Mouse (Mus musculus): ENCODE measurements around the gene Prkcq. TPM values are rescaled to one million over a fixed set of nuclear protein-coding genes. Genes with fewer than 3 reads are reported as not detected.

Gene Prkcq
- polyA plus RNA-seq, 1 experiment: 48.4 TPM

DNA sequence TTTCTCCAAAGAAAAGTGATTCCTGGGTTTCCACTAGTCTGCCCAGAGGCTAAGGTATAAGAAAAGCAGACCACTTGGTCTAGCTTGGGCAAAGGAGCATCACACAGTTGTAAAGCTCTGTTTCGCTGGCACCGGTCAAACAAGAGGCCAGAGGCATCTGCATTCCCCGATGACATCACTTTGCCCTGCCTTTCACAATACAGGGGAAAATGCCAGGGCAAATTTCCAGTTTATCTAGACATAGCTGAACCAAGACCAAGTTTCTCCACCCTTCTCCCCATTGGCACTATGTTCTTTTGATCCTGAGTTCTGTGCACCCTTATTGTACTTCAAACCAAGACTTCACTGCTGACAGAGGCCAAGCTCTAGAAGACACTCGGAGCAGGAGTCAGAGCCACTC lies 22.8 kb upstream of the Prkcq start:
- TF ChIP-seq POLR2A (IDR thresholded peaks at IDR 0.05; ENCODE audit: control insufficient read depth, extremely low read depth, insufficient read depth, low read length, poor library complexity): no peak
- TF ChIP-seq CTCF (IDR thresholded peaks at IDR 0.05; ENCODE audit: borderline replicate concordance, control insufficient read depth, extremely low read depth, insufficient read depth, low read length, poor library complexity): no peak
- Histone ChIP-seq H3K27ac (ENCODE audit: control insufficient read depth, insufficient read depth, low read length) (no peak overlapping the region), H3K36me3 (ENCODE audit: control insufficient read depth, insufficient read depth, low read length) (no peaks in the 10 kb centered on the region), H3K4me3 (ENCODE audit: control insufficient read depth, insufficient read depth, low read length) (no peak overlapping the region), H3K27me3 (ENCODE audit: control insufficient read depth, insufficient read depth, low read length) (no peaks in the 10 kb centered on the region), H3K4me1 (replicated peaks; ENCODE audit: control insufficient read depth, insufficient read depth, low read length) (no peaks in the 10 kb centered on the region)
- no peak for DNase-seq
- 97% methylated on average over 4 of the region's 4 CpGs for WGBS

DNA sequence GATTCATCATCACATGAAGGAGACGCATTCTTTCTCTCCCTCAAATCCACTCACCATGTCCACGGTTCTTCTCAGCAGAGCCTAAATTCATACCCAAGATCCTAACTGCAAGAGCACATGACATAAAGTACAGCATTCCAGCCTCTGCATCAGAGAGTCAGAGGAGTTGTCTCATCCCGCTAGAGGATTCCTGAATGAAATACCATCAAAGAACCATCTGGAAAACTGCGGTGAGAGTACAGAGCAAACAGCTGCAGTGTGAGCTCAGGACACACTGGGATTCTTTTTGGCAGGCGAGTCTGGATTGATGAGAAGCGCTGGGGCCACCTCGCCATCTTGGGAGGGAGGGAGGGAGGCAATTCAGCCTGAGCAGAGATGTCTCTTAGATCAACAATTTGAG lies 20.9 kb upstream of the Prkcq start:
- TF ChIP-seq CTCF (IDR thresholded peaks at IDR 0.05; ENCODE audit: borderline replicate concordance, control insufficient read depth, extremely low read depth, insufficient read depth, low read length, poor library complexity) (no peak), POLR2A (IDR thresholded peaks at IDR 0.05; ENCODE audit: control insufficient read depth, extremely low read depth, insufficient read depth, low read length, poor library complexity) (no peak)
- H3K27ac ChIP-seq (ENCODE audit: control insufficient read depth, insufficient read depth, low read length): no peak overlapping the region
- H3K27me3 ChIP-seq (ENCODE audit: control insufficient read depth, insufficient read depth, low read length): no peaks in the 10 kb centered on the region
- no peaks in the 10 kb centered on the region for H3K4me1 ChIP-seq (replicated peaks; ENCODE audit: control insufficient read depth, insufficient read depth, low read length)
- no peak for DNase-seq
- H3K4me3 ChIP-seq (ENCODE audit: control insufficient read depth, insufficient read depth, low read length): no peak overlapping the region
- 97% methylated on average over 7 of the region's 7 CpGs for whole genome bisulfite sequencing
- H3K36me3 ChIP-seq (ENCODE audit: control insufficient read depth, insufficient read depth, low read length): no peaks in the 10 kb centered on the region

DNA sequence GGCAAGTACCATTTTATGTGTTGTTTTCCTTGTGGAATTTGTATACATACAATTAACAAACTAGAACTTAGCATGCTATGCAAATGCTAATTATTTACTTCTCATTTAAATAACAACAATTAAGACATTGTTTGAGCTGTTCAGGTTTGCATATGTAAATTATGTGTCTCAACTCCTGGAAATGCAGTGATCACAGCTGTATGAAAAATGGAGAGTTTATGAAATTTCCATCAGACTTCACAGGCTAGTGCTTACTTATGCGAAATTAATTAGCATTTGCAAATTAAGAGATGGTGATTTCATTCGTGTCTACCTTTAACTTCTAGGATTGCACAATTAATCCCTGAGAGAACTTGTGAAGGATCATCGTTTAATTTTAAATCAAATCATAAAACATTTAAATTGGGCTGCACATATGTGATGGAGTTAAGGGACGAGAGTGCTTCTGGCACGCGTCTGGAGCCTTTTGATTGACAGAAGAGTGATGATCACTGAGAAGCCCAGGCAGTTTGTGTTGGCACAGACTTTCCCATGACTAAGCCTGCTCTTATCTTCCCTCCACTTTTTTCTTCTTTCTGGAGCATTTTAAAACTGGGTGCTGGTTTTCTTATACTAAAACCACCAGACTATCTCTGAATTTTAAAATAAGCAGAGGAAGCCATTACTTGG lies 20.1 kb upstream of the Prkcq start:
- Histone ChIP-seq H3K4me3 (ENCODE audit: control insufficient read depth, insufficient read depth, low read length) (no peak overlapping the region), H3K4me1 (replicated peaks; ENCODE audit: control insufficient read depth, insufficient read depth, low read length) (no peaks in the 10 kb centered on the region), H3K27me3 (ENCODE audit: control insufficient read depth, insufficient read depth, low read length) (no peaks in the 10 kb centered on the region), H3K27ac (ENCODE audit: control insufficient read depth, insufficient read depth, low read length) (no peak overlapping the region), H3K36me3 (ENCODE audit: control insufficient read depth, insufficient read depth, low read length) (no peaks in the 10 kb centered on the region)
- DNase-seq: no peak
- TF ChIP-seq POLR2A (IDR thresholded peaks at IDR 0.05; ENCODE audit: control insufficient read depth, extremely low read depth, insufficient read depth, low read length, poor library complexity) (no peak), CTCF (IDR thresholded peaks at IDR 0.05; ENCODE audit: borderline replicate concordance, control insufficient read depth, extremely low read depth, insufficient read depth, low read length, poor library complexity) (no peak)
- WGBS: 95% methylated on average over 6 of the region's 6 CpGs

DNA sequence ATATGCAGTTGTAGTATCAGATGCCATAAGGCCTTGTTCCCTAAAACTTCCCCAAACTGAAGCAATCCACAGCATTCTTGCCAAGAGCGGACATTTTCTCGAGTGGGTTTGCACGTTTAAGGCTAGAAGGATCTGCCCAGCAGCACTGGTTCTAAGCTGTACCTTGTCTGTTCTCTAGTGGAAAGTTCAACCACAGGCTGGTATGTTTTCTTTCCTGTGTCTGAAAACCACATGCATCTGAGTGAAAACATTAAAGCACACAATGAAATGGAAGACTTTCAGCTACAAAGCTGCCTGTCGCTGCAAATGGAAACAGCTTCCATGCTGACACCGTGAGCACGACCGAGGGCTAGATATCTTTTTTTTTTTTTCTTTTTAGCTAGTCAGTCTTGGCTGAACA lies 12.3 kb upstream of the Prkcq start:
- TF ChIP-seq POLR2A (IDR thresholded peaks at IDR 0.05; ENCODE audit: control insufficient read depth, extremely low read depth, insufficient read depth, low read length, poor library complexity) (no peak), CTCF (IDR thresholded peaks at IDR 0.05; ENCODE audit: borderline replicate concordance, control insufficient read depth, extremely low read depth, insufficient read depth, low read length, poor library complexity) (no peak)
- no peaks in the 10 kb centered on the region for H3K36me3 ChIP-seq (ENCODE audit: control insufficient read depth, insufficient read depth, low read length)
- no peak overlapping the region for H3K4me3 ChIP-seq (ENCODE audit: control insufficient read depth, insufficient read depth, low read length)
- H3K4me1 ChIP-seq (replicated peaks; ENCODE audit: control insufficient read depth, insufficient read depth, low read length): peaks cover 16% of the 10 kb centered on the region
- H3K27ac ChIP-seq (ENCODE audit: control insufficient read depth, insufficient read depth, low read length): peak overlapping the region; percentile 58; the same call in 1 of the 2 replicates
- 12% methylated on average over 7 of the region's 7 CpGs for WGBS
- DNase-seq: peak; percentile 59
- no peaks in the 10 kb centered on the region for H3K27me3 ChIP-seq (ENCODE audit: control insufficient read depth, insufficient read depth, low read length)

DNA sequence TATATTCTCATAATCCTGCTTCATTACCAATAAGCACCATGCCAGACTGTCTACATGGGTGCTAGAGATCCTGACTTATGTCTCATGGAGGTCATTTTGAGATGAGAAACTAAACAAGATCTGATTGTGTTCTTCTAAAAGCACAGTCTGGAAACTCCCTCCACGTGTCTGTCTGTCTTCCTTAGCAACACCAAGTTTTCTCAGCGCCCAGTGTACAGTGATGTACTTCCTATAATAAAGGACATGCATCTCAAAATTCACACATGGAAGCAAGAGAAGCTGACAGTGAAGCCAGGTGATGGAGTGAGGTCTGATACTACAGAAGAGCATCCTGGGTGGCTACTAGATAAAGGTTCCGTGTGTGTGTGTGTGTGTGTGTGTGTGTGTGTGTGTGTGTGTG lies 11.2 kb upstream of the Prkcq start:
- TF ChIP-seq POLR2A (IDR thresholded peaks at IDR 0.05; ENCODE audit: control insufficient read depth, extremely low read depth, insufficient read depth, low read length, poor library complexity) (no peak), CTCF (IDR thresholded peaks at IDR 0.05; ENCODE audit: borderline replicate concordance, control insufficient read depth, extremely low read depth, insufficient read depth, low read length, poor library complexity) (no peak)
- Histone ChIP-seq H3K4me3 (ENCODE audit: control insufficient read depth, insufficient read depth, low read length) (no peak overlapping the region), H3K27ac (ENCODE audit: control insufficient read depth, insufficient read depth, low read length) (no peak overlapping the region), H3K36me3 (ENCODE audit: control insufficient read depth, insufficient read depth, low read length) (no peaks in the 10 kb centered on the region), H3K27me3 (ENCODE audit: control insufficient read depth, insufficient read depth, low read length) (no peaks in the 10 kb centered on the region), H3K4me1 (replicated peaks; ENCODE audit: control insufficient read depth, insufficient read depth, low read length) (peaks cover 16% of the 10 kb centered on the region)
- 75% methylated on average over 3 of the region's 3 CpGs for WGBS
- no peak for DNase-seq

DNA sequence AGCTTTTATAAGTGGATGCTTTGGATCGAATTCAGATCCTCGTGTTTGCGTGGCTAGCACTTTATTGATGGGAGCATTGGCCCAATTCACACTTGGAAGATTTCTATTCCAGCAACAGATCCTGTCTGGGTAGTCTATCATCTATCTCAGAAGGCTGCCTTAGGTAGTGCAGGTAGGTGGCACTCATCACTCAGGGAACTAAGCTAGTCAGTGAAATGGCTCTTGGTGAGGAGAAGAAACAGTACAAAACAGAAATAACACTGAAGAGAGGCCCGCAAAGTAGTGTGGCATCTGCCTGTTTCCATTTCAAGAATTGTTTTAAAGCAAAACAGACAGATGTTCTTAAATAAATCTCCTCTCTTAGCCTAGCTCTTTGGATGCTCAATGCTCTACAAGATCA lies 10.6 kb upstream of the Prkcq start:
- peak; percentile 53 for DNase-seq
- Histone ChIP-seq H3K27ac (ENCODE audit: control insufficient read depth, insufficient read depth, low read length) (no peak overlapping the region), H3K4me1 (replicated peaks; ENCODE audit: control insufficient read depth, insufficient read depth, low read length) (peaks cover 16% of the 10 kb centered on the region), H3K36me3 (ENCODE audit: control insufficient read depth, insufficient read depth, low read length) (no peaks in the 10 kb centered on the region), H3K27me3 (ENCODE audit: control insufficient read depth, insufficient read depth, low read length) (no peaks in the 10 kb centered on the region), H3K4me3 (ENCODE audit: control insufficient read depth, insufficient read depth, low read length) (no peak overlapping the region)
- TF ChIP-seq POLR2A (IDR thresholded peaks at IDR 0.05; ENCODE audit: control insufficient read depth, extremely low read depth, insufficient read depth, low read length, poor library complexity): no peak
- WGBS: 91% methylated on average over 4 of the region's 4 CpGs

DNA sequence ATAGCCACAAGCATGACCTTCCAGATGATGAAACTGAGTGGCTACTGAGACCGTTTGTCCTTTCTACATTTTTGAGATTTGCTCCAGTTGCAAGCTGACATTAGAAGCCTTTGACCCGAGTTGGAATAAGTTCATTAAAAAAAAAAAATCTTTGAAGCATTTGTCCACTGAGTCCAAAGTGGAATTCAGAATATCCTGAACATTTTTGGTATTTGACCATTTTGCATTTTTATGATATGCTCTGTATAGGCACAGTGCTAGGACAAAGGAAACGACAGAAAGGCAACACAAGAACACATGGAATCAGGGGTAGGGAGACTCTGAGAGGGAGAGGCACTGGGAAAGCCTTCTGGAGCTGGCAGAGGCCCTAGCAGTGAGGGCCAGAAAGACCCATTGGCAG lies 9.2 kb upstream of the Prkcq start:
- DNase-seq: no peak
- TF ChIP-seq CTCF (IDR thresholded peaks at IDR 0.05; ENCODE audit: borderline replicate concordance, control insufficient read depth, extremely low read depth, insufficient read depth, low read length, poor library complexity) (no peak), POLR2A (IDR thresholded peaks at IDR 0.05; ENCODE audit: control insufficient read depth, extremely low read depth, insufficient read depth, low read length, poor library complexity) (no peak)
- Histone ChIP-seq H3K4me1 (replicated peaks; ENCODE audit: control insufficient read depth, insufficient read depth, low read length) (peaks cover 16% of the 10 kb centered on the region), H3K27me3 (ENCODE audit: control insufficient read depth, insufficient read depth, low read length) (no peaks in the 10 kb centered on the region), H3K27ac (ENCODE audit: control insufficient read depth, insufficient read depth, low read length) (no peak overlapping the region), H3K4me3 (ENCODE audit: control insufficient read depth, insufficient read depth, low read length) (no peak overlapping the region), H3K36me3 (ENCODE audit: control insufficient read depth, insufficient read depth, low read length) (no peaks in the 10 kb centered on the region)
- WGBS: 94% methylated on average over 3 of the region's 3 CpGs

Measured in thymus, adult 2 months (tissue).